Mouse (Mus musculus) cerebellum, postnatal 14 days (tissue): ENCODE data around the gene Pycr2.
"Not testable (repeated sequence)": the region's sequence is repeated elsewhere in the genome, so short reads cannot be mapped to it uniquely, and the experiment has no call there.

Experiments used
- DNase-seq, 2 experiments: peaks; one replicate each; pipeline ENCODE4 v3.0.0; 2021; ENCODE audit warnings: mixed read lengths in 2 of 2

Pycr2 gene

DNA sequence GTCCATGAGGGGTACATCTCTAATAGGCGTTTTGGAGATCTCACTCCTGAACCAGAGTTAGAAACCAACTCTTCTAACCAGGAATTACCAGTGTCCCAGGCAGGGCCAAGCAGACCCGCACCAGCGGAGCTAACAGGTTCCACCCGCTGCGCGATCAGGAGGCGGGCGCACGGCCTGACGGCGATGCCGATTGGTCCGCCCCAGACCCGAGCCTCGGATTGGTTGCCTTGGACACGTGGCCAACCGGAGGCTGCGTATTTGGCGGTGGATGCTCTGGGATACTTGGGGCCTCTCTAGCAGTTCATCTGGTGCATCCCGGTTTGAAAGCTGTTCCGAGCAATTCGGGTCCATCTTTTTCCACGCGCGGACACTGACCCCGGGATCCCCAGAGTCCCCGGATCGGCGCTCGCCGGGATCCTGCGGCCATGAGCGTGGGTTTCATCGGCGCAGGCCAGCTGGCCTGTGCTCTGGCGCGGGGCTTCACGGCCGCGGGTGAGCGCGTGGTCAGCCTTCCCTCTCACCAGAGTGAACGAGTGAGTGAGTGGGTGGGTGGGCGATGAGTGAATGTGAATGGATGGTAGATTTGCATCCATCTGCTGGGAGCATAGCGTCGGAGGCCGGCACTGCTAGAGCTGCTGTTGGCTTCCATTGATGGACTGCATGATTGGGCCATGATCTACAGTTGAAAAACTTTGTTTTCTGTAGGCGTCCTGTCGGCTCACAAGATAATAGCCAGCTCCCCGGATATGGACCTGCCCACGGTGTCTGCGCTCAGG is at the start of gene Pycr2:
Pycr2 (plus strand) TSS at position 255 of the 776 bp plus-strand sequence.
- peak; percentile 97 for DNase-seq

DNA sequence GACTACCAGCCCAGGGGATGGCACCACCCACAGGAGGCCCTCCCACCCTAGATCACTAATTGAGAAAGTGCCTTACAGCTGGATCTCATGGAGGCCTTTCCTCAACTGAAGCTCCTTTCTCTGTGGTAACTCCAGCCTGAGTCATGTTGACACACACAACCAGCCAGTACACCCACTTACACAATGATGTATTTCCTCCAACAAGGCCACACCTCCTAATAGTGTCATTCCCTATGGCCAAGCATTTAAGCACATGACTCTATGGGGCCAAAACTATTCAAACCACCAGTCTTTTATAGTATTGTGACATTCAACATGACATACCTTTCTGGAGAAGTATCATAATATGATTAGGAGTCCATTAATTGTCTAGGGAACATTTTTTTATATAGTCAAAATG is 45.3 kb upstream of the Pycr2 start:
- no peak for DNase-seq

DNA sequence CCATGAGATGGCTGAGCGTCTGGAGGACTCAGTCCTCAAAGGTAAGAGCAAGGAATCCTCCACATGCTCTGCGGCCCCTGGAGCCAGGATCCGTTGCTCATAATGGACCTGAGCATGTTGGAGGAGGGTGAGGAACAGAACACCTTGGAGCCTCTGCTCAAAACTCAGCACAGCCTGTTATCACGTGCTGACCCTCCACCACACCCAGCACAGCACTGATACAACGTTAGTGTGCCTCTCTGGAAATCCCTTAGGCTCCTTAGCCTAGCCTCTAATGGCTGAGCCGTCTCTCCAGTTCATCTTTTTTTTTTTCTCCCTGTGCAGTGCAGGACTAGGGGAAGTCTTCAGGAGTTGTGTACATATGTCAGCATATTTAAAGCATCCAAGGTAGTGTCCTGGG is 44.1 kb upstream of the Pycr2 start:
- DNase-seq: no peak

DNA sequence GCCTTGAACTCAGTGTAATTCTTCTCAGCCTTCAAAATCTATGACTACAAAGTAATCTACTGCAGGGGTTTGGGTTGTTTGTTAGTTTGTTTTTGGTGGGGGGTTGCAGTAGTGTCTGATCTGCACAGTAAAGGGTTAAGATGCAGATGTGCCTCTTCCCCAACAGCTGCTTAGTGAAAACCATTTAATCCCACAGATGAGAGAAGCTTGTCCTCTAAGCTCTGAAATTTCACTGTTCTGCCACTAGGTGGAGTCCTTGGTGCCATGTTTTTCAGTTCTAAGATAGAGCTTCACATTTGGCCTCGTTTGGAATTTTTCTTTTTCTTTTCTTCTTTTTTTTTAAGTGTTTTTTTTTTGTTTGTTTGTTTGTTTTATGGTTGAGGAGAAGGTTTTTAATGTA is 40.5 kb upstream of the Pycr2 start:
- peak; percentile 26 to 47 for DNase-seq

DNA sequence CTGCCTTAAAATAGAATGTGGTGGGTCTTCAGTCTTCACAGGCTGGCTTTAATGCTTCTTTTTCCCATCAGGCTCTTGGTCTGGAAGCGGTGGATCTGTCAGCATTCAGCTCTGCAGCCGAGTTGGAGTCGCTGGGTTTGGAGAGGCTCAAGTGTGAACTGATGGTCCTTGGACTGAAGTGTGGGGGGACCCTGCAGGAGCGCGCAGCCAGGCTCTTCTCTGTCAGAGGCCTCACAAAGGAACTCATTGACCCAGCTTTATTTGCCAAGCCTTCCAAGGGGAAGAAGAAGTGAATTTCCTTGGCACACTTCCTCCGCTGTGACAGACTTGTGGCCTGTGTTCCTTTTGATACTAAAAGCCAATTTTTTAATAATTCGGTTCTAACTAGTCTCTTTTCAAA is 38.1 kb upstream of the Pycr2 start:
- no peak for DNase-seq

DNA sequence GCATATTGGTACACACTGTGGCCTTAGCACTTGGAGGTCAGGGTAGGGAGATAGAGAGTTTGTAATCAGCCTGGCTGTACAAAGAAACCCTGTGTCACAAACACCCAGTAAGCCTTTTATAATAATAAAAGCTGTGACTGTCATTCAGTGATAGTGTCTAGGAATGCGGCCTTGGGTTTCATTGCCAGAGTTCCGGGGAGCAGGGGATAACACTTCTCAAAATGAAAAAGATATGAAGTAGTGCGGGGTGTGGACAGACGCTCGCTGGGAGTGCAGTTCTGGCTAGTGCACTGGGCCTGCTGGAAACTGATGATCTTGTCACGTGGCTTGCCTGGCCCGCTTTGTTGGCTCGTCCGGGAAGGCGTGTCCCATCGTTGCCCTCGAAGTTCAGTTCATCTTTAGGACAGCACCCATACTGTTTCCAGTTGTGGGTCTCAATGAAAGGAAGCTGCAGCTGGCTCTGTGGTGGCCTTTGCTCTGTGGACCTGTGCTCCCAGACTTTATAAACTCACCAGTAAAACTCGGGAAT is 33.9 kb upstream of the Pycr2 start:
- DNase-seq: no peak

DNA sequence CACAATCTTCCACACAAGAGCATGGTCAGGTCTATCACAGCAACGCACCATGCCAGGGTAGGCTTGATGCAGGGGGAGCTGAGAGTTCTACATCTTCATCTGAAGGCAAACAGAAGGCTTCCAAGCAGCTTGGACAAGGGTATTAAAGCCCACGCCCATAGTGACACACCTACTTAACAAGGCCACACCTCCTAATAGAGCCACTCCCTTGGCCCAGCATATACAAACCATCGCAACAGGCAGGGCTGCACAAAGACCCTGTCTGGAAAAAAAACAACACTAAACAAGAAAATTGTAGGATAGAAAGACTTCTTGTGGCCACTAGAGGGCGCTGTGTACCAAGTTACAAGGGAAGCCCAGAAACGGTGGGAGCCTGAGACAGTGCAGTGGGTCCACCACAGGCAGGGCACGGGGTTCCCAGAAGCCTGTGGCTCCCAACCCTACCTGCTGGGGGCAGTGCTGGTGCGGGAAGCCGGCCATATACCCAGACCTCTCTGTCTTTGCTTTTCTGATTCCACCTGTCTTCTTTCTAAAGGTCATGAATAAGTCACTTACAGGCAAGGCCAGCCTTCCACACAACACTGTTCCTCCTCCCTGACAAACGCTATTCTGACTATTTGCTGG is 30.1 kb upstream of the Pycr2 start:
- DNase-seq: peak; percentile 45 to 75

DNA sequence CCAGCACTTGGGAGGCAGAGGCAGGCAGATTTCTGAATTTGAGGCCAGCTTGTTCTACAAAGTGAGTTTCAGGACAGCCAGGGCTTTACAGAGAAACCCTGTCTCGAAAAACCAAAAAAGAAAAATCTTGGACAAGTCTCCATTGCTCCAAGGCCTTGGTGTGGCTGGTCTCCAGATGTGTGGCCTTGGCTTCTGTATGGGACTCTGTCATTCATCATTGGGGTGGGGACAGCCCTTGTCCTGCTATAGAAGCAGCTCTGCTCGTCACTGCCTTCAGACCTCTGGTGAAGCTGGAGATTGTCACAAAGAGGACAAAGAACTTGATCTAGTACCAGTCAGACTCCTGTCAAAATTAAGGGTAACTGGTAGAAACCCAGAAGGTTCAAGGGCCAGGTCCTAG is 29.5 kb upstream of the Pycr2 start:
- no peak for DNase-seq

DNA sequence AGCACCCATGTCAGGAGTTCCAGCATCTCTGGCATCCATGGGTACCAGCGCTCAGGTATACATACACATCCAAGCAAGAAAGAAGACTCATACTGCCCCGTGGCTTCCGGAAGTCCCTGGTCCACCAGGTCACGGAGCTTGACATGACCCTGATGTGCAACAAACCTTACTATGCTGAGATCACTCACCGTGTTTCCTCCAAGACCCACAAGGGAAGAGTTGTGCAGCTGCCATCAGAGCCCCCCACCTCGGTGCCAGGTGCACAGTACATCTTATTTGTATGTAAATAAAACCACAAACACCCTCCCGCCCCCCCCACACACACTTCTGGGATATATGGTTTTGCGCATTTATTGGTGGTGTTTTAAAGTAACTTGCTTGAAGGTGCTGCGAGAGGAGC is 29.0 kb upstream of the Pycr2 start:
- DNase-seq: no peak

DNA sequence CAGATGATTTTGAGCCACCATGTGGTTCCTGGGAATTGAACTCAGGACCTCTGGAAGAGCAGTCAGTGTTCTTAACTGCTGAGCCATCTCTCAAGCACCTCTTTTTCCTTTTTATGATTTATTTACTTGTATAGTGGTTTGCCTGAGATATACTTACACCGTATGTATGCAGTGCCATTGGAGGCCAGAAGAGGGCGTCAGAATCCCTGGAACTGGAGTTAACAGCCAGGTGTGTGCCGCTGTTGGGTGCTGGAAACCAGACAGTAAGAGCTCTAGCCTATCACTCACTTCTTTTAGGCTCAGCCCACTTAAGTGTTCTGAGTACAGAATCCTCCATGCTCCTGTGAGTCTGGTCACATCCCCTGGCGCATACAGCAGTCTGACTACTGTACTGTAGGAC is 26.6 kb upstream of the Pycr2 start:
- DNase-seq: no peak

DNA sequence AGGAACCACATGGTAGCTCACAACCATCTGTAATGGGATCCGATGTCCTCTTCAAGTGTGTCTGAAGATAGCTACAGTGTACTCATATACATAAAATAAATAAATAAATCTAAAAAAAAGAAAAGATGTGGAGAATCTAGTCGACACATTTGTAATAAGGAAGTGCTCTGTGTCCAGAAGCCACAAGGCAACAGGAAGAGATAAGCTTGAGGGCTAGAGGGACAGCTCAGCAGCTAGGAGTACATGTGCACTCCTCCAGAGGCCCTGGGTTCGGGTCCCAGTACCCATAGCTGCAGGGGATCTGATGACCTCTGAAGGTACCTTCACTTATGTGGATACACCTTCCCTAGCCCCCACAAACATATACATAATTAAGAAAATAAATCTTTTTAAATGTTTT is 22.3 kb upstream of the Pycr2 start:
- DNase-seq: no peak

DNA sequence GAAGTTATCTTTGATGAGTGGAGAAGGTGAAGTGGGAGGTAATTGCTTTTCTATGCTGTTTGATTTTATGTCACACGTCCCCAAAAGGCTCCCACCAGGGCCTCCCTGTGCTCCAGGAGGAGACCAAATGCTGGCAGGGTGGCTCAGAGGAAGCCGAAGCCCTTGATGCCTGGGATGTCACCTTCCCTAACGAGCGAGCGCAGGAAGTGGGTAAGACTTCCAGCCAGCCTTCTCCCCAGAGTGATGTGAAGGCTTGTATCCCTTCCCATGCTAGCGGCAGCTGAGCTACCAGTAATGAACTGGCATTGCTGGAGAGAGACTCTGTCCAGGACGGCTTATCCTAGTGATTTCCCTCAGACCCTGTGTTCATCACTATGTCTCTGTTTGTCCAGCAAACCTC is 20.4 kb upstream of the Pycr2 start:
- no peak for DNase-seq

DNA sequence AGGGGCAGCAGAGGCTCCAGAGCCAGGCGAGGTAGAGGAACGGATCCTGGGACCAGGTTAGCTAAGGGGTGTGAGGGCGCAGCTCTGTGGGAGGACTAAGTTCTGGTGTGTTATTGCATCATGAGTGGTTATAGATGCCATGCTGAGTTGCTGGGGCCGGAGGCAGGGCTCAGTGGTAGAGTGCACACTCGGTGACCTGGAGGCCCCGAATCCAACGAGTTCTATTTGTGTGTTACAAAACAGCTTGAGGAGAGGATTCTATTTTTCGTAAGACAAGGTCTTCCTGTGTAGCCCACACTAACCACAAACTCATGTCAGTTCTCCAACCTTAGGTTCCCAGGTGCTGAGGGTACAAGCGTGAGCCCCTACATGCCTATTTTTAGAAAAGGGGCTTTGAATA is 19.6 kb upstream of the Pycr2 start:
- no peak for DNase-seq

DNA sequence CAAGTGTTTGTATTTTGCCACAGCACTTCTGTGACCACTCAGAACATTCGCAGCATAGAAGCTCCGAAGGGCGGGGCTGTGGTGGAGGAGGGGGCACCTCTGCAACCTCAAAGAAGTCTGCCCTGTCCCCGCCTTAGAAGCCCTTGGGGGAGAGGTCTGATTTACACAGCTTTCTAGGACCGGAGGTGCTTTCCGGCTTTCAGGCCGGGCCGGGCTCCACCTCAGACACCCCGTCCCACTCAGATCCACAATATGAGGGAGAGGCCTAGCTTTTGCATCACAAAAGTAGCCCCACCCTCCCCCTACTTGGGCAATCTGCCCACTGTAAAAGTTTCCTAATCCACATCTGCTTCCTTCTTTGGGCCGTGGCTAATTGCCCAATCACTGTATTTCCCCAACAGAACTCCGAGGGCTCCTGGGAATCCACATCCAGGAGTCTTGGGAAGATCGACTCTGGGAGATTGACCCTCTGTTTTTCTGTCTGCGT is 15.5 kb upstream of the Pycr2 start:
- no peak for DNase-seq

DNA sequence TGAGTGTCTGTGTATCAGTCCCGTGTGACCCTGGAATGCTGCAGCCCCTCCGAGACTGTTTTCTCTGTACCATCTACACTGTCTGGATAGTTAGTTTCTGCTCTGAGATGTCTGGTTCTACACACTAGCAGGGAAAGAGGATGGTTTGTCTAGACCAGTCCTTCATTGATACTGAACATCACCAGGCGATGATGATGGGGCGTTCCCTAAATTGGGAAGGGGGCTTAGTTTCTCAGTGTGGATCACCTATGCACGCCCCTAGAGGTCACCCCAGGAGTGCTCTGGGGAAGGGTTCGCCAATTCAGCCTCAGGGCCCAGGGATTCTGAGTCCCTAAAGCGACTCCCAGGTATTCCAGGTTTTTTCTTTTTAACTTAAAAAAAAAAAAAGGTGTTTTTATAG is 14.9 kb upstream of the Pycr2 start:
- DNase-seq: no peak

DNA sequence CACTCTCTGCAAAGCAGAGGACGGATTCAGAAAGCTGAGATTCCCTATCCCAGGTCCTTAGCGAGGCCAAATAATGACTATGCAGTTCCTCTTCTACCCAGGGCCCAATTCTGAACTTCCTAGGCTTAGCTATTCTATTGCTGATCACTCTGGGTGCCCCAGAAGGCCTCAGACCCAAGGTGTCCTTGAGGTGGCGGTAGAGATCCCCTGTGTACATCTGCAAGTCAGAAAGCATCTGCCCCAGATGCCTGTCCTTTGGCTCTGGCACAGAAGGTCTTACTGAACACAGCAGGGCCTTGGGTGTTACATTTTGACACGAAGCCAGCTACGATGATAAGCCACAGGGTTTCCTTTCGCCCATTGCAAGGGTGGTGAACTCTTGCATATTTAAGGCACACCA is 14.3 kb upstream of the Pycr2 start:
- no peak for DNase-seq

DNA sequence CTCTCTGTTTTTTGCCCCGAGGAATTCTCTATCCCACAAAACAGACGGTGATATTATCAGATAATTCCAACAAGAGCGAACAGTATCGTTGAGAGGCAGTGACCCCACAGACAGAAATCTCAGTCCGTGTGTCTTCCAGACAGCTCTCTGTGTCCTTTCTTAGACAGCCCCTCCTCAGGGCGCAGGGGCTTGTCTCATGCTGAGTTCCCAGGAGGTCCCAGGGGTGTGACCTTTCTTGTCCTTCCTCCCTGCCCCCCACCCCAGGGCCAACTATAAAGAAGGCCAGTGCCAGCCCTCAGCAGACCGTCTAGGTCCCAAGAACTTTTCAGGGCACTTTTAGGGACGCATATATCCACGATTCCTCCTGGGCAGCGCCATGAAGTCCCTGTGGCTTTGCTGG is 11.3 kb upstream of the Pycr2 start, which contains the start of gene Lefty2:
Lefty2 (plus strand) TSS at position 301 of the 400 bp plus-strand sequence.
- DNase-seq: no peak

DNA sequence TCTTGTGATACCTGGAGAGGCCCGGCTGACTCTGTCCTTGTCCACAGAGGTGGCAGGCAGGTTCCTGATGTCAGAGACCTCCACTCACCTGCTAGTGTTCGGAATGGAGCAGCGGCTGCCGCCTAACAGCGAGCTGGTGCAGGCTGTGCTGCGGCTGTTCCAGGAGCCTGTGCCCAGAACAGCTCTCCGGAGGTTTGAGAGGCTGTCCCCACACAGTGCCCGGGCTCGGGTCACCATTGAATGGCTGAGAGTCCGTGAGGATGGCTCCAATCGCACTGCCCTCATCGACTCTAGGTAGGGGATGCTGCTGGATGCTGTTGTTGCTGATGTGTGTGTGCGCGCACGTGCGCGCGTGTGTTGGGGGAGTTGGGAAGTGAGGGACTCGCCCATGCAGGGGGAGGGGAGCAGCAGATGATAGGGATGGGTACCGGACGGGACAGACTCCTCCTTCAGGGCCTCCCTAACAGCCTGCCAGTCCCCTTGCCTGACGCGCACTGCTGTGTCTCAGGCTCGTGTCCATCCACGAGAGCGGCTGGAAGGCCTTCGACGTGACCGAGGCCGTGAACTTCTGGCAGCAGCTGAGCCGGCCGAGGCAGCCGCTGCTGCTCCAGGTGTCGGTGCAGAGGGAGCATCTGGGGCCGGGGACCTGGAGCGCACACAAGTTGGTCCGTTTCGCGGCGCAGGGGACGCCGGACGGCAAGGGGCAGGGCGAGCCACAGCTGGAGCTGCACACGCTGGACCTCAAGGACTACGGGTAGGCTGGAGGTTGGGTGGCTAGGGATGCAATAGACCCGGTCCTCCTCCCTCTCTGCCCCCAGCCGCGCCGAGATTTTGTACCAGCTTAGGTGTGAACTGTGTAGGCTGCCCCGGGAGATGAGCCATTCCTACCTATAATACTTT is 9.8 kb upstream of the Pycr2 start:
- not testable (repeated sequence) for DNase-seq

DNA sequence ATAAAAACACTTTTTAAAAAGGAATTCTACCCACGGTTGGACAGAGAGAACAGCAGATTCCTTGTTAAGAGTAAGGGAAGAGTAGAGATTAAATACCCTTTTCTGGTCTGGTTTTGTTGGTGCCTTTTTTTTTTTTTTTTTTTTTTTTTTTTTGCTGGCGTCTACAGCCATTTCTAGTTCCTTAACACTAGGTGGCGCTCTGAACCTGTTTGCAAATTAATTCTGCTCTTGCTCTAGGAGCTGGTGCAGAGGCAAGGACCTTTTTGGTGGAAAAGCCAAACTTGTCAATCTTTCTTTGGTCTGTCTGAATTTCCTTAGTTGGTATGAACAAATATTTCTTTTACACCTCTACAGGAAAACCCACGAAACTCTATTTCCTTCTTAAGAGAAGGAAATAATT is 3.0 kb upstream of the Pycr2 start:
- peak; percentile 55 to 61 for DNase-seq

DNA sequence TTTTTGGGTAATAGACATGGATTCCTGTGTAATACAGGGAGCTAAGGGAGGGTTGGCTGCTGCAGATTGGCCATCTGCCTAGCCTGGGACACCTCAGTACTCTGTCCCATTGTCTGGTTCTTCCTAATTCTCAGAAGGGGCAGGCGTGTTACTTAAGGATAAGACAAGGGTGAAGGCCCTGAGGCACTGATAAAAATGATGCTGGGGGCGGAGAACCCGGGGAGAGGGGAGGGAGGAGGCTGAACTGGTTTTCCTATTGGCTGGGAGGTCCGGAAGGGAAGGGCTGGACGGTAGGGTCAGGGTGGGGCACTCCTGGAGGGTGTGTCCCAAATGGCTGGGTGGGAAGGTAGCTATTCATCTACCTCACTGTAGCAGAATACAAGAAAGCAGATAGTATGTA is 1.2 kb upstream of the Pycr2 start:
- DNase-seq: no peak

DNA sequence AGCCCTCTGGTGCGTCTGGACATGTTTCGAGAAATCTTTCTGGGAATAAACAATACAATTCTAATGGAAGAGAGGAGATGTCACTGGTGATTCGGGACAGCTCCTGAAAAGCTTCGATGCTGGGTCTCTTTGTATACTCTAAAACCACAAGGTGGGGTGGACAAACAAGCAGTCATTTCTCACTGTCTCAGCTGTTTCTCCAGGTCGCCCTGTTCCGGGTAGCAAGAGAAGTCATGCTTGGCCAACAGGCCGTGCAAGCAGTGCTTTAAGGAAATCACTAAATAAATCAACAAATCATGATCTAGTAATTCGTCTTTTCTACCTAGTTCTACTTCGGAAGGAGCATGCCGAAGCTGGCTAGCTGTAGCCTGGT is 441 bp upstream of the Pycr2 start:
- no peak for DNase-seq

DNA sequence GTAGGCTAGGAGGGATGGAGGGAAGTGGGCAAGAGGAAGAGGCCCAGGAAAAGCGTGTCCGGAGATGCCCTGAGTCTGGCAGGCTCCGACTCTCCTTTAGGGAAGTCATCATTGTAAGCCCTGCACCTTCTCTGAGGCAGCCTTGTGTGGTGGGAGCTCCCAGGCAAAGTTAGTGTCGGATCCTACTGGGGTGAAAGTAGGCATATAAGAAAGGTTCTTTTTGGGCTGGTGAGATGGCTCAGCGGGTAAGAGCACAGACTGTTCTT is 655 bp downstream of the Pycr2 start:
- DNase-seq: no peak

DNA sequence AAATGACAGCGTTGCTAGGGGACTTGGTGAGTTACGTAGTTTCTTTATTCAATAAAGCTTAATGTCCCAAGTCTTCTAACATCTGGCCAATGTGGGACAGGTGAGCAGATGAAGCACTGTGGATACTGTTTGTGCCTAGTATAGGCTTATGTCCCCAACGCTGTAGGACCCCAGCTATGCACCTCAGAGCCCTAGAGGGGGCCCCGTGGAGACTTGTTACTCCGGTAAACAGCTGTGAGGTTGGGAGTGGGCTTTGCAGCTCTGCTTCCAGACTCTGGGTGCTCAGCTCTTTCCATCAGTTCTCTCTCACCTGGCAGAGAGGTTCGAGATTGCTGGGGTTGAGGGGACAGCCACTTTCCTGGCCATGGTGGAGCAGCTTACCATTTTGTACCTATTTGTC is 1.2 kb downstream of the Pycr2 start:
- DNase-seq: no peak

DNA sequence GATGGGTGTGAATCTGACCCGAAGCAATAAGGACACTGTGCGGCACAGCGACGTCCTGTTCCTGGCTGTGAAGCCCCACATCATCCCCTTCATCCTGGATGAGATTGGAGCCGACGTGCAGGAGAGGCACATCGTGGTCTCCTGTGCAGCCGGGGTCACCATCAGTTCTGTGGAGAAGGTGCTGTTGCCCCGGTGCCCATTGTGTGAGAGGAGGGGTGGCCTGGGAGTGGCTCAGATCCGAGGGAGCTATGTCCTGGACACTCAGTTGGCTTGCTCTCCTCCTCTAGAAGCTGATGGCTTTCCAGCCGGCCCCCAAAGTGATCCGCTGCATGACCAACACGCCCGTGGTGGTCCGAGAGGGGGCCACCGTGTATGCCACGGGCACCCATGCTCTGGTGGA is 1.8 kb downstream of the Pycr2 start:
- no peak for DNase-seq
